Mouse (Mus musculus): ENCODE measurements at regions not wholly inside any gene's neighbourhood (a gene's known extent, or its start where the extent isn't known, plus 50 kb on each side); places are given as distances from the start of the nearest gene placed in this dataset.
A peak's percentile ranks its signal among the peaks of the same experiment; 100 is the strongest.

- Histone ChIP-seq H3K27ac (no peak overlapping the region), H3K9ac (no peak overlapping the region), H3K4me2 (no peak overlapping the region), H3K4me1 (no peaks in the 10 kb centered on the region), H3K9me3 (no peaks in the 10 kb centered on the region), H3K4me3 (no peak overlapping the region), H3K36me3 (no peaks in the 10 kb centered on the region), H3K27me3 (no peaks in the 10 kb centered on the region)
- ATAC-seq (ENCODE audit: insufficient number of reproducible peaks, low FRiP score, low TSS enrichment, low read depth), result no peak
These were observed 553.4 kb downstream of the Hdgfl1 start for GRCm38 (mm10) chr13:26216579-26216978.

GRCm38 (mm10) chr13:26205532-26206105, 564.3 kb downstream of the Hdgfl1 start:
- H3K9ac ChIP-seq, result no peak overlapping the region
- WGBS, result 43% methylated on average over 1 of the region's 1 CpGs
- no peaks in the 10 kb centered on the region for H3K4me1 ChIP-seq
- no peak overlapping the region for H3K4me3 ChIP-seq
- H3K27me3 ChIP-seq, result no peaks in the 10 kb centered on the region
- no peak overlapping the region for H3K4me2 ChIP-seq
- peak; percentile 82 for ATAC-seq (ENCODE audit: insufficient number of reproducible peaks, low FRiP score, low TSS enrichment, low read depth)
- no peaks in the 10 kb centered on the region for H3K9me3 ChIP-seq
- H3K36me3 ChIP-seq, result no peaks in the 10 kb centered on the region
- H3K27ac ChIP-seq, result peak overlapping the region; percentile 28; the same call in 1 of the 2 replicates

GRCm38 (mm10) chr13:26194646-26195045, 575.3 kb downstream of the Hdgfl1 start:
- no peaks in the 10 kb centered on the region for H3K4me1 ChIP-seq
- ATAC-seq (ENCODE audit: insufficient number of reproducible peaks, low FRiP score, low TSS enrichment, low read depth), result no peak
- H3K27me3 ChIP-seq, result no peaks in the 10 kb centered on the region
- H3K27ac ChIP-seq, result no peak overlapping the region
- 63% methylated on average over 4 of the region's 4 CpGs for WGBS
- H3K36me3 ChIP-seq, result no peaks in the 10 kb centered on the region
- no peak overlapping the region for H3K9ac ChIP-seq
- no peak overlapping the region for H3K4me3 ChIP-seq
- no peak overlapping the region for H3K4me2 ChIP-seq
- no peaks in the 10 kb centered on the region for H3K9me3 ChIP-seq

- H3K36me3 ChIP-seq, result no peaks in the 10 kb centered on the region
- 80% methylated on average over 4 of the region's 4 CpGs for WGBS
- H3K9me3 ChIP-seq, result no peaks in the 10 kb centered on the region
- H3K27ac ChIP-seq, result no peak overlapping the region
- no peak overlapping the region for H3K4me3 ChIP-seq
- no peaks in the 10 kb centered on the region for H3K27me3 ChIP-seq
- H3K4me2 ChIP-seq, result no peak overlapping the region
- no peaks in the 10 kb centered on the region for H3K4me1 ChIP-seq
- no peak overlapping the region for H3K9ac ChIP-seq
- no peak for ATAC-seq (ENCODE audit: insufficient number of reproducible peaks, low FRiP score, low TSS enrichment, low read depth)
These were observed 586.1 kb downstream of the Hdgfl1 start for GRCm38 (mm10) chr13:26183879-26184278.

- 79% methylated on average over 2 of the region's 2 CpGs for WGBS
- Histone ChIP-seq H3K27me3 (no peaks in the 10 kb centered on the region), H3K4me2 (no peak overlapping the region), H3K36me3 (no peaks in the 10 kb centered on the region), H3K27ac (no peak overlapping the region), H3K9ac (no peak overlapping the region), H3K4me1 (no peaks in the 10 kb centered on the region), H3K4me3 (no peak overlapping the region), H3K9me3 (no peaks in the 10 kb centered on the region)
- no peak for ATAC-seq (ENCODE audit: insufficient number of reproducible peaks, low FRiP score, low TSS enrichment, low read depth)
These were observed 598.0 kb downstream of the Hdgfl1 start for GRCm38 (mm10) chr13:26171891-26172482.

GRCm38 (mm10) chr13:26169641-26170040, 600.3 kb downstream of the Hdgfl1 start:
- Histone ChIP-seq H3K4me1 (no peaks in the 10 kb centered on the region), H3K4me2 (no peak overlapping the region), H3K36me3 (no peaks in the 10 kb centered on the region), H3K27ac (no peak overlapping the region), H3K9me3 (no peaks in the 10 kb centered on the region), H3K27me3 (no peaks in the 10 kb centered on the region), H3K4me3 (no peak overlapping the region), H3K9ac (no peak overlapping the region)
- 63% methylated on average over 2 of the region's 2 CpGs for WGBS
- no peak for ATAC-seq (ENCODE audit: insufficient number of reproducible peaks, low FRiP score, low TSS enrichment, low read depth)

GRCm38 (mm10) chr13:26158703-26159102, 611.3 kb downstream of the Hdgfl1 start:
- Histone ChIP-seq H3K27ac (no peak overlapping the region), H3K27me3 (no peaks in the 10 kb centered on the region), H3K4me3 (no peak overlapping the region), H3K9me3 (no peaks in the 10 kb centered on the region), H3K9ac (no peak overlapping the region), H3K36me3 (no peaks in the 10 kb centered on the region), H3K4me1 (peaks cover 6% of the 10 kb centered on the region), H3K4me2 (no peak overlapping the region)
- ATAC-seq (ENCODE audit: insufficient number of reproducible peaks, low FRiP score, low TSS enrichment, low read depth), result no peak
- 73% methylated on average over 2 of the region's 2 CpGs for WGBS

- no peak overlapping the region for H3K4me2 ChIP-seq
- no peaks in the 10 kb centered on the region for H3K9me3 ChIP-seq
- peak overlapping the region; percentile 33; the same call in 1 of the 2 replicates for H3K27ac ChIP-seq
- H3K9ac ChIP-seq, result no peak overlapping the region
- H3K36me3 ChIP-seq, result no peaks in the 10 kb centered on the region
- ATAC-seq (ENCODE audit: insufficient number of reproducible peaks, low FRiP score, low TSS enrichment, low read depth), result no peak
- no peaks in the 10 kb centered on the region for H3K27me3 ChIP-seq
- peaks cover 6% of the 10 kb centered on the region for H3K4me1 ChIP-seq
- 54% methylated on average over 12 of the region's 12 CpGs for WGBS
- no peak overlapping the region for H3K4me3 ChIP-seq
These were observed 615.1 kb downstream of the Hdgfl1 start for GRCm38 (mm10) chr13:26154701-26155471.

GRCm38 (mm10) chr13:26154251-26154650, 615.7 kb downstream of the Hdgfl1 start:
- H3K4me2 ChIP-seq, result no peak overlapping the region
- ATAC-seq (ENCODE audit: insufficient number of reproducible peaks, low FRiP score, low TSS enrichment, low read depth), result no peak
- no peak overlapping the region for H3K27ac ChIP-seq
- H3K27me3 ChIP-seq, result no peaks in the 10 kb centered on the region
- no peaks in the 10 kb centered on the region for H3K36me3 ChIP-seq
- H3K9ac ChIP-seq, result no peak overlapping the region
- WGBS, result 61% methylated on average over 1 of the region's 1 CpGs
- H3K4me1 ChIP-seq, result peaks cover 6% of the 10 kb centered on the region
- no peaks in the 10 kb centered on the region for H3K9me3 ChIP-seq
- no peak overlapping the region for H3K4me3 ChIP-seq

- 94% methylated on average over 2 of the region's 2 CpGs for WGBS
These were observed 616.9 kb downstream of the Hdgfl1 start for GRCm38 (mm10) chr13:26153093-26153492.

GRCm38 (mm10) chr13:26150426-26150825, 619.5 kb downstream of the Hdgfl1 start:
- 60% methylated on average over 1 of the region's 1 CpGs for WGBS
- ATAC-seq (ENCODE audit: insufficient number of reproducible peaks, low FRiP score, low TSS enrichment, low read depth), result no peak

More at GRCm38 (mm10) chr13:26153093-26153492, 616.9 kb downstream of the Hdgfl1 start:
- Histone ChIP-seq H3K27me3 (no peaks in the 10 kb centered on the region), H3K27ac (no peak overlapping the region), H3K4me3 (no peak overlapping the region), H3K4me2 (no peak overlapping the region), H3K4me1 (peaks cover 6% of the 10 kb centered on the region), H3K9ac (no peak overlapping the region), H3K9me3 (no peaks in the 10 kb centered on the region), H3K36me3 (no peaks in the 10 kb centered on the region)
- no peak for ATAC-seq (ENCODE audit: insufficient number of reproducible peaks, low FRiP score, low TSS enrichment, low read depth)

GRCm38 (mm10) chr13:26142811-26143210, 627.2 kb downstream of the Hdgfl1 start:
- ATAC-seq (ENCODE audit: insufficient number of reproducible peaks, low FRiP score, low TSS enrichment, low read depth), result no peak
- H3K4me3 ChIP-seq, result no peak overlapping the region
- no peak overlapping the region for H3K27ac ChIP-seq
- no peaks in the 10 kb centered on the region for H3K9me3 ChIP-seq
- no peak overlapping the region for H3K9ac ChIP-seq
- H3K4me1 ChIP-seq, result no peaks in the 10 kb centered on the region
- no peak overlapping the region for H3K4me2 ChIP-seq
- H3K36me3 ChIP-seq, result no peaks in the 10 kb centered on the region
- H3K27me3 ChIP-seq, result no peaks in the 10 kb centered on the region
- WGBS, result 57% methylated on average over 2 of the region's 2 CpGs

More at GRCm38 (mm10) chr13:26150426-26150825, 619.5 kb downstream of the Hdgfl1 start:
- Histone ChIP-seq H3K36me3 (no peaks in the 10 kb centered on the region), H3K4me1 (peaks cover 6% of the 10 kb centered on the region), H3K4me3 (no peak overlapping the region), H3K9me3 (no peaks in the 10 kb centered on the region), H3K27ac (no peak overlapping the region), H3K27me3 (no peaks in the 10 kb centered on the region), H3K4me2 (no peak overlapping the region), H3K9ac (no peak overlapping the region)

All from limb, embryonic 15.5 days (tissue).